Mouse (Mus musculus): ENCODE measurements around the gene Rac2. TPM values are rescaled to one million over a fixed set of nuclear protein-coding genes. Genes with fewer than 3 reads are reported as not detected.

Rac2 gene
- total RNA-seq, 1 experiment: 2.9 TPM

DNA sequence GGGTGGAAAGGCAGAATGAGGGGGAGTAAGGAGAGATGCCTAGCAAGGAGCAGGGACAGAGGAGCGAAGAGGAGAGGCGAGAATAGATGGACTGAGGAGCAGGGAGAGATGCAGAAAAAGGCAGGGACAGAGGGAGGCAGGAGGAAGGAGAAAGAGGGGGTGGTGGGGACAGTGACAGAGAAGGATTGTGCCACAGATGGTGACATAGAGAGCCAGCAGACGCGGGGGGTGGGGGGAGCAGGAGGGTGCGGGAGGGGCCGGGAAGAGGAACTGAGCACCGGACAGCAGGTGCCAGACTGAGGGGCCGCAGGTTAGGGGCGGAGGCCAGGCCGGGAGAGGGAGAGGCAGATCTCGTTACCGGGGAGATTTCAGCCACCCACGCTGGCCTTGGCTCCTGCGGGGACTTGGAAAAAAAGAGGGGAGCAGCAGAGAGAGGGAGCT lies 28.0 kb downstream of the Rac2 start, which contains the start of gene Sstr3:
Sstr3 (minus strand) TSS at position 125 of the 441 bp plus-strand sequence.
- no peaks in the 10 kb centered on the region for H3K9me3 ChIP-seq (ENCODE audit: control insufficient read depth, insufficient read depth, low read depth, low read length)
- peaks cover 8 to 24% of the 10 kb centered on the region in 2 experiments for H3K4me1 ChIP-seq (ENCODE audit: control insufficient read depth in 2 of 2, insufficient read depth in 2 of 2, low read length in 2 of 2, poor library complexity in 1 of 2)
- no peaks in the 10 kb centered on the region for H3K36me3 ChIP-seq (ENCODE audit: control insufficient read depth, insufficient read depth, low read length, poor library complexity, severe bottlenecking)
- no peak for DNase-seq (ENCODE audit: low read depth, low spot score)
- no peak for TF ChIP-seq HCFC1 (IDR thresholded peaks at IDR 0.05; ENCODE audit: borderline replicate concordance, insufficient read depth, low read length)
- TF ChIP-seq ZC3H11A (IDR thresholded peaks at IDR 0.05; ENCODE audit: borderline replicate concordance, low read depth, low read length): no peak
- no peak for TF ChIP-seq MAFK (IDR thresholded peaks at IDR 0.05; ENCODE audit: insufficient read depth, low read depth, low read length)
- TF ChIP-seq ZNF384 (IDR thresholded peaks at IDR 0.05; ENCODE audit: low read depth, low read length): no peak
- no peak for TF ChIP-seq CHD2 (IDR thresholded peaks at IDR 0.05; ENCODE audit: low read depth, low read length)
- H3K4me3 ChIP-seq (ENCODE audit: insufficient read depth in 1 of 2, low read depth in 1 of 2, low read length in 2 of 2, poor library complexity in 1 of 2, severe bottlenecking in 1 of 2): no peak within 1 kb of the TSS
- peak within 1 kb of the TSS; percentile 25; the same call in 1 of the 2 replicates for H3K9ac ChIP-seq (ENCODE audit: insufficient read depth, low read depth, low read length, poor library complexity, severe bottlenecking)
- H3K27ac ChIP-seq (ENCODE audit: insufficient read depth, low read depth, low read length, poor library complexity, severe bottlenecking): no peak within 1 kb of the TSS
- in situ Hi-C loops (cut with MboI; ENCODE audit: low sequenced_read_pairs in 2 of 2, unreplicated experiment in 2 of 2): no loop called here

DNA sequence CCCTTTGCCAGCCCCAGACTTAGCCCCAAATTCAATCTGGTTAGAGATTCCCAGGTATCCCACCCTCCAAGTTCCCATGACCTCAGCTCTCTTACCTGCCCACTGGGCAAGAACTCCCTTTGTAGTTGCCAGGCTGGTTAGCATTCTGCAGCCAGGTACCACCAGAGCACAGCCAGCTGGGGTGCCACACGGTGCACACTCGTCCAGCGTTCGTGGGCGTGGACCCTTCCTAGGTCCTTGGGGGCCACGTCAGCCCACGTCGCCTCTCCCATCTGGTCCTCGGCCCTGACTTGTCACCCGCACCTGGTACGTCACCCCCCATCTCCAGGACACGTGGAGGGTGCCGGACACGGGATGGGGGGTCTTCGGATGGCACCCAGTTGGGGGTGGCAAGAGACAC lies 28.5 kb downstream of the Rac2 start:
- TF ChIP-seq CHD2 (IDR thresholded peaks at IDR 0.05; ENCODE audit: low read depth, low read length): no peak
- TF ChIP-seq ZC3H11A (IDR thresholded peaks at IDR 0.05; ENCODE audit: borderline replicate concordance, low read depth, low read length): no peak
- no peak for TF ChIP-seq MAFK (IDR thresholded peaks at IDR 0.05; ENCODE audit: insufficient read depth, low read depth, low read length)
- no peak for TF ChIP-seq ZNF384 (IDR thresholded peaks at IDR 0.05; ENCODE audit: low read depth, low read length)
- TF ChIP-seq HCFC1 (IDR thresholded peaks at IDR 0.05; ENCODE audit: borderline replicate concordance, insufficient read depth, low read length): no peak
- no peak for DNase-seq (ENCODE audit: low read depth, low spot score)
- no peak overlapping the region for H3K27ac ChIP-seq (ENCODE audit: insufficient read depth, low read depth, low read length, poor library complexity, severe bottlenecking)
- H3K4me1 ChIP-seq (ENCODE audit: control insufficient read depth in 2 of 2, insufficient read depth in 2 of 2, low read length in 2 of 2, poor library complexity in 1 of 2): peaks cover 8 to 21% of the 10 kb centered on the region in 2 experiments
- H3K9ac ChIP-seq (ENCODE audit: insufficient read depth, low read depth, low read length, poor library complexity, severe bottlenecking): no peak overlapping the region
- in situ Hi-C loops (cut with MboI; ENCODE audit: low sequenced_read_pairs in 2 of 2, unreplicated experiment in 2 of 2): no loop called here
- no peaks in the 10 kb centered on the region for H3K9me3 ChIP-seq (ENCODE audit: control insufficient read depth, insufficient read depth, low read depth, low read length)
- no peak overlapping the region for H3K4me3 ChIP-seq (ENCODE audit: insufficient read depth in 1 of 2, low read depth in 1 of 2, low read length in 2 of 2, poor library complexity in 1 of 2, severe bottlenecking in 1 of 2)
- H3K36me3 ChIP-seq (ENCODE audit: control insufficient read depth, insufficient read depth, low read length, poor library complexity, severe bottlenecking): no peaks in the 10 kb centered on the region

DNA sequence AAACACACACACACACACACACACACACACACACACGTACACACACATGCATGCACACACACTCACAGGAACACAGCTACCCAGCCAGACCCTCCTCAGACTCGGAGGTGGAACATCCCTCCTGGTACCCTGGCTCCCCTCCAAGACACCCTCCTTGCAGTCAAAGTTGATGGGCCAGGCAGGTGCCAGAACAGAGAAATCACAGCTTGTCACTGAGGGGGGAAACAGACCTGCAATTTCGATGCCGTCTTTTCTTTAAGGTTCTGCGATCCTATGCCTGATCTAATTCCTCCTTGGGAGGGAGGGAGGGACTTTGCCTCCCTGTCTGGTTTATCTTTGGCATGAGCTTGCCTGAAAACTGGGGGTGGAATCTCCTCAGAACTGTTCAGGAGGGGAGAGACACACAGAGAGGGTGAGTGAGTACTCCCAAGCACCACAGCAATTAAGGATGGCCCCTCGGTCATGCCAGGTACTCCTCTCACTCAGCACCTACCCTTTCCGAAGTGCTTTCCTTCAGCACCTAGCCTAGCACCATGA lies 29.7 kb downstream of the Rac2 start:
- H3K36me3 ChIP-seq (ENCODE audit: control insufficient read depth, insufficient read depth, low read length, poor library complexity, severe bottlenecking): no peaks in the 10 kb centered on the region
- in situ Hi-C loops (cut with MboI; ENCODE audit: low sequenced_read_pairs in 2 of 2, unreplicated experiment in 2 of 2): no loop called here
- no peak overlapping the region for H3K27ac ChIP-seq (ENCODE audit: insufficient read depth, low read depth, low read length, poor library complexity, severe bottlenecking)
- H3K4me3 ChIP-seq (ENCODE audit: insufficient read depth in 1 of 2, low read depth in 1 of 2, low read length in 2 of 2, poor library complexity in 1 of 2, severe bottlenecking in 1 of 2): no peak overlapping the region
- H3K9ac ChIP-seq (ENCODE audit: insufficient read depth, low read depth, low read length, poor library complexity, severe bottlenecking): no peak overlapping the region
- no peak for TF ChIP-seq MAFK (IDR thresholded peaks at IDR 0.05; ENCODE audit: insufficient read depth, low read depth, low read length)
- TF ChIP-seq CHD2 (IDR thresholded peaks at IDR 0.05; ENCODE audit: low read depth, low read length): no peak
- TF ChIP-seq HCFC1 (IDR thresholded peaks at IDR 0.05; ENCODE audit: borderline replicate concordance, insufficient read depth, low read length): no peak
- no peak for TF ChIP-seq ZC3H11A (IDR thresholded peaks at IDR 0.05; ENCODE audit: borderline replicate concordance, low read depth, low read length)
- no peak for TF ChIP-seq ZNF384 (IDR thresholded peaks at IDR 0.05; ENCODE audit: low read depth, low read length)
- peaks cover 0 to 15% of the 10 kb centered on the region in 2 experiments; a peak in 2 of 4 replicates for H3K4me1 ChIP-seq (ENCODE audit: control insufficient read depth in 2 of 2, insufficient read depth in 2 of 2, low read length in 2 of 2, poor library complexity in 1 of 2)
- no peak for DNase-seq (ENCODE audit: low read depth, low spot score)
- no peaks in the 10 kb centered on the region for H3K9me3 ChIP-seq (ENCODE audit: control insufficient read depth, insufficient read depth, low read depth, low read length)

DNA sequence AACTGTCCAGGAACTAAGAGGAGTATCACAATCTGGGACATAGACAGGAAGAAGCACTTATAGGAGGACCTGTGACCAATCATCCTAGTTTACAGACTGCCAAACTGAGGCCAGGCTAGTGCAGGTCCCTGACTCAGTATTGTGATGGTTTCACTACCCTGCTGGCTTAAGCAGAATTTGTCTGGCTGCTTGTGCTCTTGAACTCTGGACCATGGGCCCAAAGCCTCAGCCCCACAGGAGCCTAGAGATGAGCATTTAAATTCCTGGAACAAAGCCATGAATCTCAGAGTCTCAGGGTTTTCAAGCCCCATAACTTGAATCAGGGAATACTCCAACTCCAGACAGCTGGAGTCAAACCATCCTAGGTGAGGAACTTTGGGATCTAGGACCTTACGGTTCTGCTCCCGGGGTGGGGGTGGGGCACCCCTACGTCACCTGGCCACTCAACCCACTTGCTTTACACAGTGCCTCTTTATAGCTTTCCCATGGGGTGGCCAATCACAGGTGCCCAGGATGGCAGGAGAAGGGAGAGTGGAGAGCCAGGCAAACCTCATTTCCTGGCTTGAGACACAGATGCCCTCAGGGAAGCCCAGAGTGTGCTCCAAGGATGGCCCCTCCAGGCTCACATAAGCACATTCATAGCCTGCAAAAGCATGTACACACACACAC lies 30.4 kb downstream of the Rac2 start:
- H3K9me3 ChIP-seq (ENCODE audit: control insufficient read depth, insufficient read depth, low read depth, low read length): no peaks in the 10 kb centered on the region
- H3K4me1 ChIP-seq (ENCODE audit: control insufficient read depth in 2 of 2, insufficient read depth in 2 of 2, low read length in 2 of 2, poor library complexity in 1 of 2): peaks cover 0 to 10% of the 10 kb centered on the region in 2 experiments; a peak in 1 of 4 replicates
- TF ChIP-seq ZC3H11A (IDR thresholded peaks at IDR 0.05; ENCODE audit: borderline replicate concordance, low read depth, low read length): no peak
- no peak for TF ChIP-seq CHD2 (IDR thresholded peaks at IDR 0.05; ENCODE audit: low read depth, low read length)
- TF ChIP-seq ZNF384 (IDR thresholded peaks at IDR 0.05; ENCODE audit: low read depth, low read length): no peak
- no peak for TF ChIP-seq HCFC1 (IDR thresholded peaks at IDR 0.05; ENCODE audit: borderline replicate concordance, insufficient read depth, low read length)
- no peak for TF ChIP-seq MAFK (IDR thresholded peaks at IDR 0.05; ENCODE audit: insufficient read depth, low read depth, low read length)
- no peak overlapping the region for H3K9ac ChIP-seq (ENCODE audit: insufficient read depth, low read depth, low read length, poor library complexity, severe bottlenecking)
- H3K36me3 ChIP-seq (ENCODE audit: control insufficient read depth, insufficient read depth, low read length, poor library complexity, severe bottlenecking): no peaks in the 10 kb centered on the region
- no peak overlapping the region for H3K27ac ChIP-seq (ENCODE audit: insufficient read depth, low read depth, low read length, poor library complexity, severe bottlenecking)
- in situ Hi-C loops (cut with MboI; ENCODE audit: low sequenced_read_pairs in 2 of 2, unreplicated experiment in 2 of 2): no loop called here
- no peak overlapping the region for H3K4me3 ChIP-seq (ENCODE audit: insufficient read depth in 1 of 2, low read depth in 1 of 2, low read length in 2 of 2, poor library complexity in 1 of 2, severe bottlenecking in 1 of 2)
- DNase-seq (ENCODE audit: low read depth, low spot score): no peak
